Mouse (Mus musculus) stomach, embryonic 14.5 days (tissue): ENCODE measurements around the gene Golt1a. TPM values are rescaled to one million over a fixed set of nuclear protein-coding genes. Genes with fewer than 3 reads are reported as not detected.
A peak's percentile ranks its signal among the peaks of the same experiment; 100 is the strongest.

Source experiments
- ATAC-seq: fragments of 200-750 bp; cut with Nextera tagmentation; 2 replicates; pipeline ENCODE4 v1.8.0; 2017; ENCODE audit warnings: low read depth, moderate TSS enrichment; ENCODE audit not compliant: insufficient number of reproducible peaks, insufficient read depth, low FRiP score
- H3K27ac ChIP-seq: fragments of 300-500 bp; sonication (generic); 2 replicates; pipeline ENCODE4 v1.5.1; 2014; ENCODE audit warnings: mild to moderate bottlenecking, low read length, moderate library complexity, mixed read lengths
- H3K27me3 ChIP-seq: fragments of 300-500 bp; sonication (generic); 2 replicates; pipeline ENCODE4 v1.6.1; 2014; ENCODE audit warnings: low read length, control low read depth, mixed read lengths; ENCODE audit not compliant: control insufficient read depth, insufficient read depth
- H3K36me3 ChIP-seq: fragments of 300-500 bp; sonication (generic); 2 replicates; pipeline ENCODE4 v1.6.1; 2014; ENCODE audit warnings: mild to moderate bottlenecking, control low read depth, low read length, moderate library complexity, mixed read lengths; ENCODE audit not compliant: control insufficient read depth, insufficient read depth
- H3K4me1 ChIP-seq: fragments of 300-500 bp; sonication (generic); 2 replicates; pipeline ENCODE4 v1.6.1; 2014; ENCODE audit warnings: low read length, control low read depth, mixed read lengths; ENCODE audit not compliant: control insufficient read depth, insufficient read depth
- H3K4me2 ChIP-seq: fragments of 300-500 bp; sonication (generic); replicated peaks from 2 replicates; pipeline ENCODE4 v1.6.1; 2014; ENCODE audit warnings: low read depth, low read length, control low read depth
- H3K4me3 ChIP-seq: fragments of 300-500 bp; sonication (generic); 2 replicates; pipeline ENCODE4 v1.5.1; 2014; ENCODE audit warnings: low read depth, low read length, control low read depth
- H3K9ac ChIP-seq: fragments of 300-500 bp; sonication (generic); replicated peaks from 2 replicates; pipeline ENCODE4 v1.6.1; 2014; ENCODE audit warnings: low read depth, mild to moderate bottlenecking, control low read depth, low read length, moderate library complexity, mixed read lengths
- H3K9me3 ChIP-seq: fragments of 300-500 bp; sonication (generic); 2 replicates; pipeline ENCODE4 v1.6.1; 2016; ENCODE audit warnings: low read depth, low read length, control low read depth; ENCODE audit not compliant: control insufficient read depth
- WGBS: fragments of 180-500 bp; shearing (Covaris S2); extraction: QIAGEN DNeasy Blood & Tissue Kit; methylation state at CpG from one replicate; pipeline ENCODE4 v1.1.7; 2014; 5-methylcytosine and 5-hydroxymethylcytosine counted together
- polyA plus RNA-seq: library from polyadenylated mRNA; unstranded; fragments of >200 nt; fragmentation: Nextera tagmentation; extraction: Ambion mirVana; gene quantifications from 2 replicates; pipeline ENCODE4 v1.2.1, GENCODE M21; 2014

Golt1a gene
- polyA plus RNA-seq, 1 experiment from 2014 or later, result 2.8 TPM

DNA sequence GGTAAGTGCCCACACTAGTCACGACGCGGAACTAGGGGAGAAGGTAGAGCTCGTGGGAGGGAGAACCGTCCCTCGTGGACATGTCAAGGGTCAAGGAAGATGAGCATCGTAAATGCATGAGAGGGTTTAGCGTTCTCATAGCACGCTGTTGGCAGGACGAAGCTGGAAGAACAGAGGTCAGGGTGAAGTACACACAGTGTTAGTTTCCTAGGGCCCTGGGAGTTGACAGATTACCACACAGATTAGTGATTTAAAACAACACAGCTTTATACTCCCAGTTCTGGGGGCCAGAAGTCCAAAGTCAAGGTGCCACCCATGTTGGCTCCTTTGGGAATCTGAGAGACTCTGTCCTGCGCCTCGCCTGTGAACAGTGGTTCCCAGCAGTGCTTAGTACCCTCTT lies 21.7 kb upstream of the Golt1a start:
- no peak for ATAC-seq
- 86% methylated on average over 12 of the region's 12 CpGs for WGBS
- no peaks in the 10 kb centered on the region for H3K27me3 ChIP-seq
- no peak overlapping the region for H3K27ac ChIP-seq
- H3K9me3 ChIP-seq, result no peaks in the 10 kb centered on the region
- H3K36me3 ChIP-seq, result peaks cover 3% of the 10 kb centered on the region; the same call in 1 of the 2 replicates
- no peak overlapping the region for H3K4me3 ChIP-seq
- H3K4me2 ChIP-seq, result no peak overlapping the region
- H3K9ac ChIP-seq, result no peak overlapping the region
- H3K4me1 ChIP-seq, result no peaks in the 10 kb centered on the region

DNA sequence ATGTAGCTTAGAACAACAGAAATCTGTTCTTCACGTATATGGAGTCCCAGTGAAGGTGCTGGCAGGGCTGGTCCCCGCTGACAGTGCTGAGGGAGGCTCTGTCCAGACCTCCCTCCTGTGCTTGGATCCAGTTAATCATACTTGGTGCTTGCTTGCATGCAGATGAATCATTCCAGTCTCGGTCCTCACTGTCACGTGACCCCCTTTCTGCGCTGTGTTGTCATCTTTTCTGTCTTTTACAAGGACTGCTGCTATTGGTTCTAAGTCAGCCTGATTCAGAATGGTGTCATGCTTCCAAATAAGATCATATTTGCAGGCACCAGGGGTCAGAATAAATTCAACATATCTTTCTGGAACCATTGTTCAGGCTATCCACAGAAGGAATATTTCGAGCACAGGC lies 17.7 kb upstream of the Golt1a start:
- H3K36me3 ChIP-seq, result peaks cover 7% of the 10 kb centered on the region

DNA sequence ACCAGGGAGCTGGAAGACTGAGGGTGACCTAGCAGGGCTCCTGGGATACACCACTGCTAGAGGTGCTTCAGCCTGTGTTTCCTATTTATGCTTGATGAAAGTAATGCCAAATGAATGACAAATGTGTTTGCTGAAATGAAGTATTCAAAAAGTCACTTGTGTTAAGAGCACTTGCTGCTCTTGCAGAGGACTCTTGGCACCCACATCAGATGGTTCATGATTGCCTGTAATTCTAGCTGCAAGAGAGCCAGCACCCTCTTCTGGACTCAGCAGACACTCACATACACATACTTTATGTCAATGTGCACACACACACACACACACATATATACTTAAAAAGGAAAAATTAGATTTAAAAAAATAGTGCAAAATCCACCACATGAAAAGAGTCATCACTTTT lies 17.0 kb upstream of the Golt1a start:
- Histone ChIP-seq H3K4me3 (no peak overlapping the region), H3K9ac (no peak overlapping the region), H3K27ac (no peak overlapping the region), H3K9me3 (no peaks in the 10 kb centered on the region), H3K4me2 (no peak overlapping the region), H3K4me1 (no peaks in the 10 kb centered on the region), H3K27me3 (no peaks in the 10 kb centered on the region), H3K36me3 (peaks cover 4% of the 10 kb centered on the region)
- ATAC-seq, result no peak

More for the DNA sequence above, 17.7 kb upstream of the Golt1a start:
- Histone ChIP-seq H3K4me2 (no peak overlapping the region), H3K9ac (no peak overlapping the region), H3K9me3 (no peaks in the 10 kb centered on the region), H3K4me3 (no peak overlapping the region), H3K27ac (no peak overlapping the region), H3K4me1 (no peaks in the 10 kb centered on the region), H3K27me3 (no peaks in the 10 kb centered on the region)
- no peak for ATAC-seq
- 90% methylated on average over 6 of the region's 6 CpGs for WGBS

DNA sequence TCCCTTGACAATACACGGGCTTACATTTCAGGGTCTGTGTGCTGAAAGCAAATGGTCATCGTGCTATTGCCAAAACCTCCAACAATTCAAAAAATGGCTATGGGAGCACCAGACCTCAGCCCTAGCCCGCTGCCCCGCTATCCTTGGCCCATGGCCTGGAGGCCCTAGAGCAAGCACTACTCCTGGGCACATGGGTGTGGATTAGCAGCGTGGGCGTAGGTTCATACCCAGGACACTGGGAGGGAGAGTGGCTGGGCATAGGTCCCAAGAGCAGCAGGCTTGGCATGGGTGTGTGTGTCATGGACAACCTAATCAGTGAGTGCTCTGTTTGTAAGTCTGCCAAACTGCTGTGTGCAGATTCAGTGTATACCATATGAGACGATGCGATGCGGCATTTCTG lies 13.2 kb upstream of the Golt1a start:
- H3K36me3 ChIP-seq, result peaks cover 4% of the 10 kb centered on the region
- H3K27ac ChIP-seq, result no peak overlapping the region
- H3K4me1 ChIP-seq, result no peaks in the 10 kb centered on the region
- no peak overlapping the region for H3K4me2 ChIP-seq
- 85% methylated on average over 9 of the region's 9 CpGs for WGBS
- H3K9ac ChIP-seq, result no peak overlapping the region
- no peak overlapping the region for H3K4me3 ChIP-seq
- no peaks in the 10 kb centered on the region for H3K9me3 ChIP-seq
- ATAC-seq, result no peak
- H3K27me3 ChIP-seq, result no peaks in the 10 kb centered on the region

DNA sequence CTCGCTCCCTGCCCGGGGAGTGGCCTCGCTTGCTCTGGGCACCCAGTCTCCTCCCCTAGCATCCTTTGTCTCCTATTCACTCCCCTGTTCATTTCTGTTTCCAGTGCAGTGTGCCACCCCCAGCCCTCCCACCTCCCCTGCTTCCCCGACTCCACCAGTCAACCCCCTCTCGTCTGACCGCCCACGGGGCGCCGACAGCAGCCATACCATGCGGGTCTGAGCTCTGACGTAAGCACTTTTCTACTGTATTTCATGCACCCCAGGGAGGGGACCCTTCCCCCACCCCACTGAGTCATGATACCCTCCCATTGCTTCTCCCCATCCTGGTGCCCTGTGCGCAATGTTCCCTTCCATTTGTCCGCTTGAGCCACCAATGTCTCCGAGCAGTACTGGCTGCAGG lies 10.8 kb upstream of the Golt1a start:
- Histone ChIP-seq H3K4me1 (peaks cover 10% of the 10 kb centered on the region), H3K9me3 (no peaks in the 10 kb centered on the region), H3K4me3 (no peak overlapping the region), H3K9ac (no peak overlapping the region), H3K27ac (no peak overlapping the region), H3K27me3 (no peaks in the 10 kb centered on the region), H3K4me2 (no peak overlapping the region), H3K36me3 (peaks cover 4% of the 10 kb centered on the region)
- ATAC-seq, result no peak
- WGBS, result 52% methylated on average over 14 of the region's 14 CpGs

DNA sequence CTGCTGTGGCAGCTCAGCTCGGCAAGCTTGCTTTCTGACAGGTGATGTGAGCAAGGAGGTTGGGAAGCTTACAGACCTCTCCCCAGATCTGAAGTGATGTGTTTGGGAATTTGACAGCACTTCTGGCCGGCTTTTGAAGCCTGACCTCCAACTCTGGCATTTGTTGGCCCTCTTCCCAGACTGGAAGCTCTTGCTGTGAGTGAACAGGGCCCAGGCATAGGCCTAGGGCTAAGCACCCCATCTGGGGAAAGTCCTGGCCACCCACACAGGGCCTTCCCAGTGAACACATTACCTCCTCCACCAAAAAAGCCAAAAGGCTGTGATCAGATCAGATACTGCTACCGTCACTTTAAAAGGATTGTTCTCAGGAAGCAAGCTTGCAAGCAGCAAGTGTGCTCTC lies 7.1 kb upstream of the Golt1a start:
- no peaks in the 10 kb centered on the region for H3K27me3 ChIP-seq
- H3K27ac ChIP-seq, result peak overlapping the region; percentile 56
- H3K9me3 ChIP-seq, result no peaks in the 10 kb centered on the region
- no peaks in the 10 kb centered on the region; the same call in 1 of the 2 replicates for H3K36me3 ChIP-seq
- H3K4me3 ChIP-seq, result no peak overlapping the region
- H3K4me2 ChIP-seq, result no peak overlapping the region
- H3K9ac ChIP-seq, result no peak overlapping the region
- ATAC-seq, result peak; percentile 36; the same call in 1 of the 2 replicates
- 19% methylated on average over 3 of the region's 3 CpGs for WGBS
- peaks cover 10% of the 10 kb centered on the region for H3K4me1 ChIP-seq

DNA sequence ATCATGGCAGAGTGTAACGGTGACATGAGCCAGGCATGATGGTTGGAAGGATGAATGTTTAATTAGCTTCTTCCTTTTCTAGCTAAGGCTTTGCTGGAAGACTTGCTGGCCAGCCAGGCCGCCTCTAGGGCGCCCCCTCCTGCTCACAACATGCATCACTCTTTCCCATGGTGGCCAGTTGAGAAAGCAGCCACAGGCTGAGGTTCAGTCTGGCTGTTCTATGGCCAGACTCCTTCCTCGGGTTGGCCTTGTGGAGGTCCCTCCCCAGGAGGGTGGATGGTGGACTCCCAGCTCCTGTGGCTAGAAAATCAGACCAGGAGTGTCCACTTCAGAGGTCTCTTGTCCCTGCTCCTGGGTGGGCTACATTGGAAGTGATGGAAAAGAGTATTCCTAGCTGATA lies 2.8 kb upstream of the Golt1a start:
- H3K4me3 ChIP-seq, result no peak overlapping the region
- no peaks in the 10 kb centered on the region for H3K9me3 ChIP-seq
- WGBS, result 8% methylated on average over 4 of the region's 4 CpGs
- no peaks in the 10 kb centered on the region for H3K27me3 ChIP-seq
- no peak for ATAC-seq
- H3K4me1 ChIP-seq, result peaks cover 9% of the 10 kb centered on the region
- H3K27ac ChIP-seq, result no peak overlapping the region
- no peak overlapping the region for H3K4me2 ChIP-seq
- no peak overlapping the region for H3K9ac ChIP-seq
- no peaks in the 10 kb centered on the region for H3K36me3 ChIP-seq

DNA sequence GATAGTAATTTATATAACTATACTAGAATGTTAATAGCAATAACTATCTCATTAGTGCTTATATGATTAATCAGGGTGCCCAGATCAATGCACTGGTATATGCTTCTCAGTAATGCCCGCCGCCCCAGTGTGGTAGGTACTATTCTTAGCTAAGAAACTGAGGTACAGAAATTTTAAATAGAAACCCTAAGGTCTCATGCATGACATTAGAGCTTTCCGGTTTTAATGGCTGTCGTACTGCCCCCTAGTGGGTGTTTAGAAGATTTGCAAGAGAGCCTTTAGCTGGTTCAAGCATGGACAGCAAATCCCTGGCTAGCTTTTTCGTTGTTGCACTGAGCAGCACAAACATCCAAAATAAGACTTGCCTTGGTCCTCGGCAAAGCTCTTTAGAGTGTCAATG lies 2.3 kb upstream of the Golt1a start:
- no peak overlapping the region for H3K9ac ChIP-seq
- H3K36me3 ChIP-seq, result no peaks in the 10 kb centered on the region
- WGBS, result 15% methylated on average over 6 of the region's 6 CpGs
- H3K4me1 ChIP-seq, result peaks cover 5% of the 10 kb centered on the region
- H3K4me2 ChIP-seq, result no peak overlapping the region
- H3K27ac ChIP-seq, result no peak overlapping the region
- ATAC-seq, result no peak
- H3K27me3 ChIP-seq, result no peaks in the 10 kb centered on the region
- H3K4me3 ChIP-seq, result no peak overlapping the region
- no peaks in the 10 kb centered on the region for H3K9me3 ChIP-seq

DNA sequence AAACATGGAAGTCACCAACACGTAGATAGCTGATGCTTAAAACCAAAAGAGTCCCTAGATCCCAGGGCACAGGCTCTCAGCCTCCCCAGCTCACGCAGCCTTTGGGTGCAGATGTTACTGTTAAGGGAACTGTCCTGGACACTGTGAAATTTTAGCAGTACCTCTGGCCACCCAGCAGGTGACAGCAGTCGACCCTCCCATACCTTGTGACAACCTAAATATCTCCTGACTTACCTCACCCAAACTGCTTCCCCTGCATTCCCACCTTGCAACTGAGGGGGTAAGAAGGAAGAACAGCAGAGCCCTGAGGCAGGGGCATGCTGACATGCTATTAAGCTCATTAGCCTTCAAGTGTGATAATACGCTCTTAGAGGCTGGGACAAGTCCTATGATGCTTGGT lies 1.6 kb downstream of the Golt1a start:
- Histone ChIP-seq H3K36me3 (no peaks in the 10 kb centered on the region), H3K9me3 (no peaks in the 10 kb centered on the region), H3K9ac (no peak overlapping the region), H3K27ac (no peak overlapping the region), H3K4me3 (no peak overlapping the region), H3K4me2 (no peak overlapping the region), H3K4me1 (no peaks in the 10 kb centered on the region), H3K27me3 (no peaks in the 10 kb centered on the region)
- ATAC-seq, result no peak
- WGBS, result 70% methylated on average over 4 of the region's 4 CpGs
